Mouse (Mus musculus) gastrocnemius, adult 8-10 months (tissue): ENCODE measurements at regions not wholly inside any gene's neighbourhood (a gene's known extent, or its start where the extent isn't known, plus 50 kb on each side); places are given as distances from the start of the nearest gene placed in this dataset.

Experiments
- DNase-seq, 2 experiments: peaks; one replicate each; pipeline ENCODE4 v3.0.0; 2022; ENCODE audit warnings: low spot score in 2 of 2

DNA sequence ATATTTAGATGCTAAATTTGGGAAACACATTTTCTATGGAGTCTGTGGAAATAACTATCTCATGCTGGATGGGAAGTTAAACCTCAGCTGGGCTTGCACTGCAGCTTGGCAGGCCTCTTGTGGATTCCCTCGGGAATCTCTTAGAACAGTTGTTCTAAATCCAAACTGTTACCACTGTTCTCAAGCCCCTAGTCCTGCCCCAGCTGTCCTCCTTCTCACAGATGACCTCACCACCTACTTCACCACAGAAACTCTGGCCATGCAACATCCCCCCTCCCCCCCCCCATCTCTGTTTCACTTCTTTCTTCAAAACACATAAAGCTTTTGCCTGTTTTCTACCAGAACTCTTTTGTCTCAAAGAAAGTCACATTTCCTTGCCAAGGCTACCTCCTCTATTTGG, 136.6 kb upstream of the Wdr44 start:
- DNase-seq, result peak in 1 of 2 experiments; percentile 9

DNA sequence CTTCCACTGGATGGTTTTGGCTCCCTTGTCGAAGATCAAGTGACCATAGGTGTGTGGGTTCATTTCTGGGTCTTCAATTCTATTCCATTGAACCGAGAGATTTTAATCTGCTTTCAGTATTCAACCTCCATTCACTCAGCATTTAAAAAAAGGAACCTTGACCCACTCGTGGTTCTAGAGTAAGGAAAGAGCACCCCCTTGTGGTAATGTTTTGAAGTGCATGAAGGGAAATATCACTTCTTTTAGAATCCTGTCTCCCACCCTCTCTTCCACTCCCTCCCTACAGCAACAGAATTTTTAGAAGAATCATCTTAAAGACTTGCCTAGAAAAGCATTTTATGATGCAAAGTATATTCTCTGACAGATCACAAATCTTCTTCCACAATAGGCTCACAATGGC, 127.3 kb upstream of the Wdr44 start:
- no peak for DNase-seq
